Mouse (Mus musculus) thymus, postnatal 10 days (tissue): Measurements from ENCODE around the gene Zbtb18.

Source experiments
- DNase-seq, 2 experiments: peaks; one replicate each; pipeline ENCODE4 v3.0.0; 2021; ENCODE audit warnings: low spot score in 2 of 2

The Zbtb18 gene

DNA sequence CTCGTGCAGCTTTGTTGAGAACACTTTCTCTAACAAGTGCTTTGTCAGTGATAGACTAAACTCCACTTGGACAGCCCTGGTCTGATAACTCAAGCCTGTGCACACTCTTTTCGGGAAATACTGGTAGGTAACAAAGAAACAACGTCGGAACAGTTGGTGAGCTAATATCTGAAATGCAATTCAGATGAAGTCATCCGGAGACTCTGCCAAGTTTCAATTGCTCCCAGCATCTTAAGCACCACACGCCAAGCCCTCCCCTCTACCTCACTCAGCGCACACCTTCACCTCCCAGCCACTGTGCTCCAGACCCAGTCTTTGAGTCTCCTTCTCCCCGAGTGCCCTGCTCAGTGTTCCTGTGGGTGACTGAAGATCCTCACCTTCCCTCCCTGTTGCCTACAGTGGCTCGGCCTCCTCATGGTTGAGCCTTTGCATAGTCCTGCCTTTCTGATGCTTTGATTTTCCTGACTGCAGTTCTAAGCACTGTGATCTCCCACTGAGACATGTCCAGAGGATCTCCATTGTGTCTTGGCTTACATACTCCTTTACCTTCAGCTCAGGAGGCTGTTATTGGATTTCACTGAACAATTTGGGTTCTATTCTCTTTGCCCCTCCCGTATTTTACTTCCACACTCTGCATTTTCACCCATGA is 37.3 kb downstream of the Zbtb18 start:
- DNase-seq: no peak

DNA sequence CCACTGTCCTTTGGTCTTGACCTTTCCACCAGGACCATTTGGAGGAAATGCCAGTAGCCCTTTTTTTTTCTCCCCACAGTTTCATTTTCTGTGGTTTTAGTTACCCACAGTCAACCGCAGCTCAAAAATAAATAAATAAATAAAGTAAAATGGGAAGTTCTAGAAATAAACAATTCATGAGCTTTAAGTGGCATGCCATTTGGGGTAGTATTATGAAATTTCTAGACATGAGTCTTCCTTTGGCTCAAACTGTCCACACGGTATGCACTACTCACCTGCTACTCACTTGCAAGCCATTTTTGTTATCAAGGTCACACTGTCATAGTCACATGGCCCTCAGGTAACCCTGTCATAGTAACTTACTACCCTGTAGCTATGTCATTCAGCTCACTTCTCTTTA is 41.5 kb downstream of the Zbtb18 start:
- DNase-seq: no peak

DNA sequence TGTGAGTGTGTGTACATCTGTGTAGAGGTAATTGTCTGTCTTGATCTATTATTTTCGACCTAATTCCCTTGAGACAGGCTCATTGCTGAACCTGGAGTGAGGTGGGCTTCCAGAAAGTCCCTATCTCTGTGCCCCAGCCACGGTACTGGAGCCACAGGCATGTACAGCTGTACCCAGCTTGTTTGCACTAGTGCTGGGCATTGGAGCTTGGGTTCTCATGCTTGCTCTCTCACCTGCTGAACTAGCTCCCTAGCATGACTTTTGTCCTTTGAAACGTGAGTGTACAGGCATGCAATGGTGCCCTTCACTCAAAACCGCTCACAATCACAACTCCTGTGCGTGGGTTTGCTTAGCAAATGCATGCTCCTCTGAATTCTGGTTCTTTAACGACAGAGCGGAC is 42.1 kb downstream of the Zbtb18 start:
- DNase-seq: no peak

DNA sequence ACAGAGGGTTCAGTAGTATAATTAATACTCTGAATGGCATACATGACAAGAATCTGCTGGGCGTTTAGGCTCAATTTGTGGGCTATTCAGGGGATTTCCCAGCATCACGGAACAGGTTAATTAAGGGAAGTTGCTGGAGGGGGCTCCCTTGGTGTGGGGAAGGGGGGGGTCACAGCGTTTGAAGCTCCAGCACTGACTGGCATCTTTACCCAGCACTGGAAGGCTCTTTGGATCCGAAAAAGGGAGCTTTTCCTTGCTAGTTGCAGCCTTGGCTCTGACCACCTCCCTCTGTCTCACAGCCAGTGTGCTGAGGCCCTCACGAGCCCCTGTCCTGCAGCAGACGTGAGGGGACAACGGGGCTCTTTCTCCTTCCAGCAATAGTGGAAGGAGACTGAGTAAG is 42.5 kb downstream of the Zbtb18 start:
- DNase-seq: no peak

DNA sequence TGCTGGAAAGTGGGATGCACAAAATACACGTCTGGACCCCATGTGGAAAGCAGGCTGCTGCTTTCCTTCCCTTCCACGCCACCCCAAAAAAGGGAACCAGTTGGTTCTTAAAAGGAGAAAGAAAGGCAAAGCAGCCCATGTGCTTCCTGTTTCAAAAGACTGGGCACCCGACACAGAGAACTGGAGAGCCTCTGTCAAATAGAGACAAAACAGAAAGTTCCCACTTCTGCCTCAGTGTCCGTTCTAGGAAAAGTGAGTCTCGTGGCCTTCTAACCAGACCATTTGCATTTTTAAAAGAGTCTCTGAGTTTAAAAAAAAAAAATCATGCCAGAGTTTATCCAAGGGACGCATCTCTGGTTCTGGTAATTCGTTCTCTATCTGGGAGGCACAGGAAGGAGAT is 47.7 kb downstream of the Zbtb18 start:
- DNase-seq: no peak

DNA sequence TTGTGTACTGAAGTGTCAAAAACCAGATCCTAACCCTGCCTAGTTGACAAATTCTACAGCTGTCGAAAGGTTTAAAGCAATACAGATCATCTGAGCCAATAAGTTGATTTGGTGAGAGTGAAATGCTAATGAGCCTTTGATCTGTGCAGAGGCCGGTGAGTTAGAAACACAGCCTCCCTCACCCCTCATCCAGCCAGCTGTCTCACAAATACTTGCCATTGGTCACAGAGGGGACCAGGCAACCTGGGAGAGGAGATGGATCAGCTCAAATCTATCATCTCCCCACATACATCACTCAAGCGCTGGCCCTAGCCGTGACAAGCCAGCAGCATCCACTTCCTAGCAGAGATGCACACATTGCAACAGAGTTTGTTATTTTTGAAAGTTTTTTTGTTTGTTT is 48.7 kb downstream of the Zbtb18 start:
- DNase-seq: no peak

DNA sequence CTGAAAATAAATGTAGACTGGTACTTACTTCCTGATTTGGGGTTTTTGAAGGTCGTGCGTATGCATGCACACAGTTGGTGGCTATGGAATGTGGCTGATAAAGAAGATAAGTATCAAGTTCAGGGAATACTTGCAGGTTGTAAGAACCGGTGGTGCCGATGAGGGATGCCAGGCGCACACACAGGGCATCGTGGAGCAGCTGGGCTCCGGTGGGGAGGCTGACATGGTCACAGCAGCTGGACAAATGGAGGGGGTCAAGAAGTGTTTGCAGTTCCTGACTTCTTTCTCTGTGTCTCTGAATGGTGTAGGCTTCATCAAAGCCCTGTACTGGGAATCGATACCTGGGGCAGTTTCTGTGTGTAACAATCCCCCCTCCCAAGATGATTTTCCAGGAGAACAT is 49.1 kb downstream of the Zbtb18 start:
- no peak for DNase-seq

DNA sequence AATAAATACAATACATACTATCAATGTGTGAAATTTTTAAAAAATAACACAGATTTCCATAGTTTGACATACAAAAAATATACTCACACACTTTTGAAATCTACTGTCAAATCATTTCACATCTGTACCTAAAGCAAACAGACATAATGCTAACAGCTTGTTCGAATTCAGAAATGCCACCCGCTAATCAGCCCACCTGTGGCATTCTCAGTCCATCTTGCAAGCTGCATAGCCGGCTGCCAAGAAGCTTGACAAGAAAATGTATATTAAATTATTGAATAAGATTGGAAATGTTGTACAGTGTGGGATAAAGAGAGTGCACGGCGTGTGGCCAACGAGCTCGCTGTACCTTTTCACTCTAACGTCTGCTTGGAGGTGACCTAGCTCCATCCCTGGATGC is 52.2 kb downstream of the Zbtb18 start:
- no peak for DNase-seq

DNA sequence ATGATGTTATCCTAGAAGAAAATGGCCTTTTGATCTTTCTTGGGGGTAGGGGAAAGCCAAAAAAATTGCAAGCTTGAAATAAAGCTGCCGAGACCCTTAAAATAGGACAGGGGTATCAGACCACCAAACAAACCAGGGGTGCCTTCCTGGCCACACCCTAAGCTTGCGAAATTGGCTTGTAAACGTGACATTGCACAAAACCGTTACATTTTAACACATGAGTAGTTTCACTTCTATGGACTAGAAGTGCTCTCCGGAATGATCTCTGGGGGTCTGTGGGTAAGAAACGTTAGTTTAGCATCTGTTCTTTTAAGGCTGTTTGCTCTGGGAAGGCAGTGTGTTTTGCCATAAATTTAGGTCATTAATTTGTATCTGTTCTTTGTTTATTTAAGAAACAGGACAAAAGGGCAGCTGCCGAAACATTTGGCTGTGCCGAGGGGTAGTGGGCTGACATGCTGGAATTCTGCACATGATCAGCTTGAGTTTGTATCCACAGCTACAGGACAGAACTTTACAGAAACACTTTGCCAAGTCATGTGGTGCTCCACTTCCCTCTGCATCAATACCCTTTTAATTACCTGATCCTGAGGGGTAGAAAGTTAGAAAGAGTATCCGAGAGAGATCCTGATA is 52.9 kb downstream of the Zbtb18 start:
- no peak for DNase-seq
